Mouse (Mus musculus): ENCODE data around the gene Bfar.

GRCm38 (mm10) chr16:13674511-13674910 is 2.9 kb downstream of the Bfar start:
- TF ChIP-seq CTCF (IDR thresholded peaks at IDR 0.05; ENCODE audit: low read depth, low read length) = no peak
- no peak for TF ChIP-seq GATA2 (IDR thresholded peaks at IDR 0.05; ENCODE audit: borderline replicate concordance, low read depth, low read length)
- no peak for TF ChIP-seq GATA1 (IDR thresholded peaks at IDR 0.05; ENCODE audit: borderline replicate concordance, low read length)

Measured in G1E (cell line).